Mouse (Mus musculus): ENCODE results near the gene Smim4. TPM values are rescaled to one million over a fixed set of nuclear protein-coding genes. Genes with fewer than 3 reads are reported as not detected.

The Smim4 gene
- polyA plus RNA-seq, 1 experiment from 2014 or later, result 82.2 TPM

DNA sequence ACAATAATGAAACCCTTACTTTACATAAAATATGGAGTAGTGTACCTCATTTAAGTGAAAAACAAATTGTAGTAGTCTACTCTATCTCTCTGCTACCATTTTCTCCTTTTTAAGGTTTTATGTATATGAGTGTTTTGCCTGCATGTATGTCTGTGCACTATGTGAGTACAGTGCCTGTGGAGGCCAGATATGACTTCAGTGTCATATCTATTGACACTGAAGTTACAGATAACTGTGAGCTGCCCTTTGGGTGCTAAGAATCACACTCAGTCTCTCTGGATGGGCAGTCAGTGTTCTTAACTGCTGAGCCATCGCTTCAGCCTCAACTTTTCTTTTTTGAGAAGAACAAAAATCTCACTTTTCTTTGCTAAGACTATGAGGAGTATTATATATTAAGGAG, 82.9 kb downstream of the Smim4 start:
- no peaks in the 10 kb centered on the region for H3K9me3 ChIP-seq (ENCODE audit: control insufficient read depth, low read length)
- no peaks in the 10 kb centered on the region for H3K27me3 ChIP-seq (ENCODE audit: control insufficient read depth, insufficient read depth, low read depth, low read length)
- no peak overlapping the region for H3K4me3 ChIP-seq (ENCODE audit: low read length)
- no peak for ATAC-seq (ENCODE audit: low read depth)
- H3K9ac ChIP-seq (ENCODE audit: low read length), result no peak overlapping the region
- 93% methylated on average over 1 of the region's 1 CpGs for WGBS
- no peak overlapping the region for H3K27ac ChIP-seq (ENCODE audit: low read length)
- no peaks in the 10 kb centered on the region for H3K4me1 ChIP-seq (replicated peaks; ENCODE audit: control insufficient read depth, insufficient read depth, low read length)
- peaks cover 36% of the 10 kb centered on the region for H3K36me3 ChIP-seq (ENCODE audit: control insufficient read depth, insufficient read depth, low read length)
- no peak overlapping the region for H3K4me2 ChIP-seq (ENCODE audit: low read depth, low read length)

DNA sequence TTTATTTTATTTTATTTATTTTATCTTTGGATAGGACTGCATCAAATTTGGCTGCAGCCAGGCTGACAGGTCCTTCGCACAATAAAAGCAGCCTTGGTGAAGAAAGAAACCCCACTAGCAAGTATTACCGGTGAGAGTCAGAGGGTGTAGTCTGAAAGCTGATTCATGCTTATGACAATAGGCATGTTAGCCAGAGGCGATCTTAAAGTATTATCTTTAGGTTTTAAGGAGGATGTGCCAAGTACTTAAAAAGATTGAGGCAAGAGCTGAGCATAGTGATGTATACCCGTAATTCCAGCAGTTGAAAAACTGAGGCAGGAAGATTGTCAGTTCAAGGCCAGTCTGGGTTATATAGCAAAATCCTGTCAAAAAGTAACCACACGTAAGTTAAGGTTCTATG, 83.5 kb downstream of the Smim4 start:
- H3K4me1 ChIP-seq (replicated peaks; ENCODE audit: control insufficient read depth, insufficient read depth, low read length), result no peaks in the 10 kb centered on the region
- WGBS, result 89% methylated on average over 5 of the region's 5 CpGs
- no peak overlapping the region for H3K9ac ChIP-seq (ENCODE audit: low read length)
- peaks cover 34% of the 10 kb centered on the region for H3K36me3 ChIP-seq (ENCODE audit: control insufficient read depth, insufficient read depth, low read length)
- no peaks in the 10 kb centered on the region for H3K27me3 ChIP-seq (ENCODE audit: control insufficient read depth, insufficient read depth, low read depth, low read length)
- no peak overlapping the region for H3K4me2 ChIP-seq (ENCODE audit: low read depth, low read length)
- H3K9me3 ChIP-seq (ENCODE audit: control insufficient read depth, low read length), result no peaks in the 10 kb centered on the region
- ATAC-seq (ENCODE audit: low read depth), result no peak
- no peak overlapping the region for H3K27ac ChIP-seq (ENCODE audit: low read length)
- no peak overlapping the region for H3K4me3 ChIP-seq (ENCODE audit: low read length)

Other genes with a start within 250 kb of the Smim4 start
- gene Mustn1, start 249.8 kb downstream of the Smim4 start, polyA plus RNA-seq (2015; fragmentation: Nextera tagmentation; extraction: Ambion mirVana), result 9.9 and 12.6 TPM in 2 replicates
- gene Itih4, start 242.5 kb downstream of the Smim4 start, polyA plus RNA-seq (2015; fragmentation: Nextera tagmentation; extraction: Ambion mirVana), result 0.59 and 3.7 TPM in 2 replicates
- 0.98 and 8.5 TPM in 2 replicates for gene Itih3, start 205.2 kb downstream of the Smim4 start, polyA plus RNA-seq (2015; fragmentation: Nextera tagmentation; extraction: Ambion mirVana)
- 0.09 and 1.1 TPM in 2 replicates for gene Itih1, start 185.7 kb downstream of the Smim4 start, polyA plus RNA-seq (2015; fragmentation: Nextera tagmentation; extraction: Ambion mirVana)
- 13.0 and 14.0 TPM in 2 replicates for gene Nek4, start 177.6 kb downstream of the Smim4 start, polyA plus RNA-seq (2015; fragmentation: Nextera tagmentation; extraction: Ambion mirVana)
- 67.9 and 70.2 TPM in 2 replicates for gene Glt8d1, start 127.6 kb downstream of the Smim4 start, polyA plus RNA-seq (2015; fragmentation: Nextera tagmentation; extraction: Ambion mirVana)
- 434 and 441 TPM in 2 replicates for gene Spcs1, start 127.3 kb downstream of the Smim4 start, polyA plus RNA-seq (2015; fragmentation: Nextera tagmentation; extraction: Ambion mirVana)
- 115 and 120 TPM in 2 replicates for gene Pbrm1, start 109.8 kb downstream of the Smim4 start, polyA plus RNA-seq (2015; fragmentation: Nextera tagmentation; extraction: Ambion mirVana)
- gene Gnl3, start 109.8 kb downstream of the Smim4 start, polyA plus RNA-seq (2015; fragmentation: Nextera tagmentation; extraction: Ambion mirVana), result 65.8 and 76.2 TPM in 2 replicates
- 379 and 414 TPM in 2 replicates for gene Nt5dc2, start 2.1 kb upstream of the Smim4 start, polyA plus RNA-seq (2015; fragmentation: Nextera tagmentation; extraction: Ambion mirVana)
- gene Stab1, start 39.7 kb upstream of the Smim4 start, polyA plus RNA-seq (2015; fragmentation: Nextera tagmentation; extraction: Ambion mirVana), result 48.9 and 52.1 TPM in 2 replicates
- 93.6 and 113 TPM in 2 replicates for gene Tnnc1, start 79.4 kb upstream of the Smim4 start, polyA plus RNA-seq (2015; fragmentation: Nextera tagmentation; extraction: Ambion mirVana)
- 377 and 397 TPM in 2 replicates for gene Nisch, start 88.0 kb upstream of the Smim4 start, polyA plus RNA-seq (2015; fragmentation: Nextera tagmentation; extraction: Ambion mirVana)
- gene Sema3g, start 88.9 kb upstream of the Smim4 start, polyA plus RNA-seq (2015; fragmentation: Nextera tagmentation; extraction: Ambion mirVana), result 2.3 and 2.7 TPM in 2 replicates
- 13.5 TPM in 2 replicates for gene Phf7, start 122.4 kb upstream of the Smim4 start, polyA plus RNA-seq (2015; fragmentation: Nextera tagmentation; extraction: Ambion mirVana)
- gene Bap1, start 122.5 kb upstream of the Smim4 start, polyA plus RNA-seq (2015; fragmentation: Nextera tagmentation; extraction: Ambion mirVana), result 79.8 and 82.2 TPM in 2 replicates
- gene Dnah1, start 194.9 kb upstream of the Smim4 start, polyA plus RNA-seq (2015; fragmentation: Nextera tagmentation; extraction: Ambion mirVana), result 2.5 and 2.7 TPM in 2 replicates
- 32.8 and 34.9 TPM in 2 replicates for gene Capn7, start 207.7 kb upstream of the Smim4 start, polyA plus RNA-seq (2015; fragmentation: Nextera tagmentation; extraction: Ambion mirVana)

Measured in lung, embryonic 16.5 days (tissue).